Mouse (Mus musculus) gastrocnemius, postnatal 25 days (tissue): Measurements from ENCODE around the gene Taldo1. TPM values are rescaled to one million over a fixed set of nuclear protein-coding genes. Genes with fewer than 3 reads are reported as not detected.
A peak's percentile ranks its signal among the peaks of the same experiment; 100 is the strongest.

ENCODE experiments used
- DNase-seq: peaks from one replicate; pipeline ENCODE4 v3.0.0; 2022
- total RNA-seq, 2 experiments: library from RNA; stranded (reverse); gene quantifications; 1 replicate in 1 of 2; 2 replicates in 1 of 2; pipeline ENCODE4 v1.2.3; 2021

The Taldo1 gene
- total RNA-seq, 2 experiments from 2014 or later = 78.9 to 91.3 TPM

GRCm38 (mm10) chr7:141423811-141424210 is 31.8 kb downstream of the Taldo1 start:
- no peak for DNase-seq

- no peak for DNase-seq
These were observed 35.1 kb downstream of the Taldo1 start for GRCm38 (mm10) chr7:141426948-141427730.

GRCm38 (mm10) chr7:141428701-141429100 is 36.7 kb downstream of the Taldo1 start:
- no peak for DNase-seq

- no peak for DNase-seq
These were observed 37.3 kb downstream of the Taldo1 start, which contains the start of gene Cend1 for GRCm38 (mm10) chr7:141429310-141429709. Cend1 (minus strand) TSS chr7:141429491.

- DNase-seq = no peak
These were observed 38.0 kb downstream of the Taldo1 start for GRCm38 (mm10) chr7:141429840-141430584.

GRCm38 (mm10) chr7:141430585-141431240 is 38.7 kb downstream of the Taldo1 start:
- no peak for DNase-seq

GRCm38 (mm10) chr7:141431434-141432185 is 39.6 kb downstream of the Taldo1 start:
- DNase-seq = no peak

- no peak for DNase-seq
These were observed 40.2 kb downstream of the Taldo1 start for GRCm38 (mm10) chr7:141432186-141432611.

- DNase-seq = peak; percentile 83
These were observed 40.9 kb downstream of the Taldo1 start for GRCm38 (mm10) chr7:141432741-141433516.

GRCm38 (mm10) chr7:141433517-141434400 is 41.8 kb downstream of the Taldo1 start:
- no peak for DNase-seq

GRCm38 (mm10) chr7:141434464-141434863 is 42.5 kb downstream of the Taldo1 start:
- peak; percentile 58 for DNase-seq

- peak; percentile 60 for DNase-seq
These were observed 43.3 kb downstream of the Taldo1 start for GRCm38 (mm10) chr7:141435129-141435855.

- DNase-seq = no peak
These were observed 44.0 kb downstream of the Taldo1 start for GRCm38 (mm10) chr7:141435856-141436522.

GRCm38 (mm10) chr7:141436523-141436892 is 44.5 kb downstream of the Taldo1 start:
- no peak for DNase-seq

- DNase-seq = peak; percentile 81
These were observed 45.5 kb downstream of the Taldo1 start, which contains the start of gene Slc25a22 for GRCm38 (mm10) chr7:141437178-141438120. Slc25a22 (minus strand) TSS chr7:141437892.

- DNase-seq = no peak
These were observed 46.4 kb downstream of the Taldo1 start for GRCm38 (mm10) chr7:141438201-141438968.
